Mouse (Mus musculus): ENCODE results near the gene Arl5b. TPM values are rescaled to one million over a fixed set of nuclear protein-coding genes. Genes with fewer than 3 reads are reported as not detected.

The Arl5b gene
- total RNA-seq, 2 experiments from 2014 or later = 3.3 to 6.3 TPM

DNA sequence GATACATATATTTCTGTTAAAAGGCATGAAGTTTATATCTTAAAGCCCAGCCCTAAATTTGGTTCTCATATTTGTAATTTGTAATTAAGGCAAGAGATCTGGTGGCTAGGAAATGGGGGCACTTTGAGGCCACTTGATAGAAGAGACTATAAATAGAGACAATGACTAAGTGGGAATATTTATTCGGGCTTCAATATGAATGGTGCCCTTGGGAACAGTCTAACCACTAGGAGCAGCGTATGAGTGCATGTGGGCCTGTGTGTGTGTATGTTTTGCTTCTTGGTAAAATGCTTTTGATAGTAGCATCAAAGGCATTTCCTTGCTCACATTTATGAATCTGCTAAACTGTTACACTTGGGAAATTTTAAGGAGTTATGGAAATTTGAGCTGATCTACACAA, 62.1 kb downstream of the Arl5b start:
- no peak for ATAC-seq (replicated peaks; ENCODE audit: low FRiP score, poor library complexity, severe bottlenecking)

DNA sequence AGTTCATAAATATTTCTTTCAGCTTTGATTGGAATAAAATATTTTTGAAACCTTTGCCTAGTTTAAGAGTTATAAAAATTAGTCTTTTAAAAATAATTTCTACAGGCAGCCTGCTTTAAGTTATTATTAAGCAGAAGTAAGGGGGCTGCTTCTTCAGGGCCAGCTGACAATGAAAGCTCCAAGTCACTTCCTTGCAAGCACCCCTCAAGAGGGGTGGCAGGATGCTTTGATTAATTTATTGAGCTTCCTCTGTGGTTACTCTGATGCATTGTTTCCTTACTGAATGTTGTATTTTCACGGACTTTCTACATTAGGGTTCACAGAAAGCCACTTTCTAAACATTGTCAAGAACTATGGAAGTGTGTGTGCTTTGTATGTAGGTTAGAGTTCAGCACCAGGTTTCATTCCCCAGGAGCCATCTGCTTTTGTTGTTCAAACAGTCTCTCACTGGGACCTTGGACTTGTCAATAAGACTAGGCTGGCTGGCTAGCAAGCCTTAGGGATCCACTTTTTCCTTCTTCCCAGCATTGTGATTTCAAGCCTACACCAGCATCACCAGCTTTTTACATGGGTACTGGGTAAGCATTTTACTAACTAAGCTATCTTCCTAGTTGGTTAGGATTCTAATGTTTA, 62.7 kb downstream of the Arl5b start:
- ATAC-seq (replicated peaks; ENCODE audit: low FRiP score, poor library complexity, severe bottlenecking) = no peak

DNA sequence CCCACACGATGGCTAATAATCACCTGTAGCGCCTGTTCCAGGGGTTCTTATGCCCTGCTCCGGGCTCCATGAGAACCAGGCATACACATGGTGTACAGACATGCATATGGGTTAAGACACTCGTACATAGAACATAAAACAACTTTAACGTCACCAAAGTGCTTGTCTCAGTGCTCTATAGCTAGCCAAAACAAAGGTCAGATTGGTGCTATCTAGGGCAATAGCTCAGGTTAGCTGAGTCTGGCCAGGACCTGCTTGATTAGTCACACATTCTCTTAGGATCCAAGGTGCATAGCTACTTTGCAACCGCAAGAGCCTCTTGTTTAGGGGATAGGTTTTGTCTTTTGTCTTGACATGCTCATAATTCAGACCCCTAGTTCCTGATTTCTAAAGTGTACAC, 63.5 kb downstream of the Arl5b start:
- ATAC-seq (replicated peaks; ENCODE audit: low FRiP score, poor library complexity, severe bottlenecking) = no peak

DNA sequence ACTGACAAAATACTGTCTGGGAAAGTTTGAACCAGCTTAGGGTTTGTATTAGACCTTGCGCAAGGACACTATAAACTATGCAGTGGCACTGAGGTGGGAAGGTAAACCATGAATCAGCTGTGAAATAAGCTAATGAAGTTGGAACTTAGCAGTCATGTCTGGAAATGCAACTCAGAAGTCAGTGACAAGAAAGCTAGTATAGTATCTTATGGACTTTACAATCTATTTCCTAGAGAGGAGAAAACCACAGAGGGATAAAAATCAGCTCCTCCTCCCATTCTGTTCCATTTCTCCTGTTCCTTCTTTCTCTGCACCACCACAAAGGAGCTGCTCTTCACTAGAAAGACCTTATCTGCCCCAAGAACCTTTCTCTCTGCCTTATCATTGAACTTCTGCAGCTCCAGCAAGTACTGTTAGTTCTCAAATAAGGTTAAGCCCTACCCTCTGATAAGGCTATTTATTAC, 72.1 kb downstream of the Arl5b start:
- peak; percentile 61 for ATAC-seq (replicated peaks; ENCODE audit: low FRiP score, poor library complexity, severe bottlenecking)

Other genes starting within 250 kb of the Arl5b start
- 2.5 and 5.9 TPM in 2 replicates for gene Nsun6, start 5.7 kb downstream of the Arl5b start, total RNA-seq (2015; ENCODE audit: low replicate concordance)
- gene Nsun6, start 5.7 kb downstream of the Arl5b start, total RNA-seq (2017; ENCODE audit: low replicate concordance) = 2.6 and 3.1 TPM in 2 replicates